Mouse (Mus musculus): Measurements from ENCODE around the gene Agbl1. TPM values are rescaled to one million over a fixed set of nuclear protein-coding genes. Genes with fewer than 3 reads are reported as not detected.
A peak's percentile ranks its signal among the peaks of the same experiment; 100 is the strongest.

The Agbl1 gene
- total RNA-seq, 1 experiment, result not detected

DNA sequence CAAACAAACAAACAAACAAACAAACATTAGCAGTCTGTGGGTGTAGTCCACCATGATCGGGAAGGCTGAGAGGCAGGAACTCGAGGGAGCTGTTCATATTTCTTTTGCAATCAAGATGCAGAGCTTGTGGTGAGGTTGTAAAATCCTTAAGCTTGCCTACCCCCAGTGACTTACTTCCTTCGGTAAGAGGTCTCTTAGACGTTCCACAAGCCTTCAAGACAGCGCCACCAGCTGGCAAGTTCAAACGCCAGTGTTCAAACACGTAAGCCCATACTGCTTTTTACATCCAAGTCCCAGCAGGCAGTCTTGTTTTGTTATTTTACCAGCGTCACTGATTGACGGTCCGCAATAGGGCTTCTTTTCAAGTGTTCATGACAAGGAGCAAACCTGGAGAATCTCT, 123.8 kb downstream of the Agbl1 start:
- H3K4me3 ChIP-seq (ENCODE audit: insufficient read depth in 1 of 2, low read depth in 1 of 2, low read length in 2 of 2, poor library complexity in 1 of 2, severe bottlenecking in 1 of 2), result no peak overlapping the region
- no peak overlapping the region for H3K27ac ChIP-seq (ENCODE audit: insufficient read depth, low read depth, low read length, poor library complexity, severe bottlenecking)
- in situ Hi-C loops (cut with MboI; ENCODE audit: low sequenced_read_pairs in 2 of 2, unreplicated experiment in 2 of 2), result loop anchor here (25.0 kb wide), 1 partner anchor 441 kb away; no protein-coding TSS in a partner anchor
- DNase-seq (ENCODE audit: low read depth, low spot score), result peak; percentile 57
- H3K9ac ChIP-seq (ENCODE audit: insufficient read depth, low read depth, low read length, poor library complexity, severe bottlenecking), result no peak overlapping the region
- H3K4me1 ChIP-seq (ENCODE audit: control insufficient read depth in 2 of 2, insufficient read depth in 2 of 2, low read length in 2 of 2, poor library complexity in 1 of 2), result no peaks in the 10 kb centered on the region
- H3K36me3 ChIP-seq (ENCODE audit: control insufficient read depth, insufficient read depth, low read length, poor library complexity, severe bottlenecking), result no peaks in the 10 kb centered on the region
- no peak for TF ChIP-seq CHD2 (IDR thresholded peaks at IDR 0.05; ENCODE audit: low read depth, low read length)
- peak; percentile 63; the same call in 1 of the 2 replicates for TF ChIP-seq ZC3H11A (IDR thresholded peaks at IDR 0.05; ENCODE audit: borderline replicate concordance, low read depth, low read length)
- no peak for TF ChIP-seq ZNF384 (IDR thresholded peaks at IDR 0.05; ENCODE audit: low read depth, low read length)
- no peak for TF ChIP-seq MAFK (IDR thresholded peaks at IDR 0.05; ENCODE audit: insufficient read depth, low read depth, low read length)
- no peak for TF ChIP-seq HCFC1 (IDR thresholded peaks at IDR 0.05; ENCODE audit: borderline replicate concordance, insufficient read depth, low read length)
- H3K9me3 ChIP-seq (ENCODE audit: control insufficient read depth, insufficient read depth, low read depth, low read length), result no peaks in the 10 kb centered on the region

DNA sequence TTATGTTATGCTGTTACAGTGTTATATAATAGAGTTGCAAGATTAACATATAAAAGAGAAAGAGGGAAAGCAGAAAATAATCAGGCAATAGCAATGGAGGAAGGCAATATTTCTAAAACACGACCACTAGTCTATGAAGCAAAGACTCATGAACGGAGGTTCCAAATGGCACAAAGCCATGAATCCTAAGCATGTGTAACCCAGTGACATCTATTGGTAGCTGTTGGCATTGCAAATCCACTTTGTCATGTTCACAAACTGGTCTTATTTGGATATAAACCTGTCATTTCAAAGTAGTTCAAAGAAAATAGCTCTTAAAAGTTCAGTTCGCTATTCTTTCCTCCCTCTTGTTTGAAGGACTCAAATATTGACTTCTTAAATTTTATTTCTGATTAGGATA, 124.8 kb downstream of the Agbl1 start:
- in situ Hi-C loops (cut with MboI; ENCODE audit: low sequenced_read_pairs in 2 of 2, unreplicated experiment in 2 of 2), result loop anchor here (25.0 kb wide), 1 partner anchor 442 kb away; no protein-coding TSS in a partner anchor
- Histone ChIP-seq H3K36me3 (ENCODE audit: control insufficient read depth, insufficient read depth, low read length, poor library complexity, severe bottlenecking) (no peaks in the 10 kb centered on the region), H3K27ac (ENCODE audit: insufficient read depth, low read depth, low read length, poor library complexity, severe bottlenecking) (no peak overlapping the region), H3K9ac (ENCODE audit: insufficient read depth, low read depth, low read length, poor library complexity, severe bottlenecking) (no peak overlapping the region), H3K4me1 (ENCODE audit: control insufficient read depth in 2 of 2, insufficient read depth in 2 of 2, low read length in 2 of 2, poor library complexity in 1 of 2) (no peaks in the 10 kb centered on the region), H3K4me3 (ENCODE audit: insufficient read depth in 1 of 2, low read depth in 1 of 2, low read length in 2 of 2, poor library complexity in 1 of 2, severe bottlenecking in 1 of 2) (no peak overlapping the region), H3K9me3 (ENCODE audit: control insufficient read depth, insufficient read depth, low read depth, low read length) (no peaks in the 10 kb centered on the region)
- peak; percentile 30 for DNase-seq (ENCODE audit: low read depth, low spot score)
- TF ChIP-seq ZC3H11A (IDR thresholded peaks at IDR 0.05; ENCODE audit: borderline replicate concordance, low read depth, low read length) (no peak), ZNF384 (IDR thresholded peaks at IDR 0.05; ENCODE audit: low read depth, low read length) (no peak), HCFC1 (IDR thresholded peaks at IDR 0.05; ENCODE audit: borderline replicate concordance, insufficient read depth, low read length) (no peak), CHD2 (IDR thresholded peaks at IDR 0.05; ENCODE audit: low read depth, low read length) (no peak), MAFK (IDR thresholded peaks at IDR 0.05; ENCODE audit: insufficient read depth, low read depth, low read length) (no peak)

DNA sequence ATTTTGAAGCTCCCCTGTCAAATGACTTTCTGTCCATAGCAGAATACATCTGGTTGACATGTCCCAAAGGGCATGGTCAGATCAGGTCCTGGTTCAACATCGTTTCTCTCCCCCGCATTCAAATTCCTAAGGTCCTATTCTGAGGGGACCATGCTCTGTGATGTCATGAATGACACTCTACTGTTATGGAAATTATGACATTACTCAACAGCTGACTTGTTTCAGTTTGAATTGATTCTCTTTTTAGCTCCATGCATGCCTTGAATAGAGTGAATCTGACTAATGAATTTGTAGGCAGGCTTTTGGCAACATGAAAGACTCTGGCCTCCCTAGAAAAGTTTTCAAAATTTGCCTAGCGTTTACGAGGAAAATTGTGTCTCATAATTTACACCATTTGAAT, 141.6 kb downstream of the Agbl1 start:
- in situ Hi-C loops (cut with MboI; ENCODE audit: low sequenced_read_pairs in 2 of 2, unreplicated experiment in 2 of 2), result loop anchor here (25.0 kb wide), 1 partner anchor 459 kb away; no protein-coding TSS in a partner anchor
- no peak for TF ChIP-seq HCFC1 (IDR thresholded peaks at IDR 0.05; ENCODE audit: borderline replicate concordance, insufficient read depth, low read length)
- TF ChIP-seq ZNF384 (IDR thresholded peaks at IDR 0.05; ENCODE audit: low read depth, low read length), result no peak
- no peak for TF ChIP-seq CHD2 (IDR thresholded peaks at IDR 0.05; ENCODE audit: low read depth, low read length)
- TF ChIP-seq ZC3H11A (IDR thresholded peaks at IDR 0.05; ENCODE audit: borderline replicate concordance, low read depth, low read length), result no peak
- no peak for TF ChIP-seq MAFK (IDR thresholded peaks at IDR 0.05; ENCODE audit: insufficient read depth, low read depth, low read length)
- no peak overlapping the region for H3K9ac ChIP-seq (ENCODE audit: insufficient read depth, low read depth, low read length, poor library complexity, severe bottlenecking)
- H3K9me3 ChIP-seq (ENCODE audit: control insufficient read depth, insufficient read depth, low read depth, low read length), result no peaks in the 10 kb centered on the region
- no peak overlapping the region for H3K4me3 ChIP-seq (ENCODE audit: insufficient read depth in 1 of 2, low read depth in 1 of 2, low read length in 2 of 2, poor library complexity in 1 of 2, severe bottlenecking in 1 of 2)
- no peak overlapping the region for H3K27ac ChIP-seq (ENCODE audit: insufficient read depth, low read depth, low read length, poor library complexity, severe bottlenecking)
- H3K4me1 ChIP-seq (ENCODE audit: control insufficient read depth in 2 of 2, insufficient read depth in 2 of 2, low read length in 2 of 2, poor library complexity in 1 of 2), result no peaks in the 10 kb centered on the region
- DNase-seq (ENCODE audit: low read depth, low spot score), result no peak
- no peaks in the 10 kb centered on the region for H3K36me3 ChIP-seq (ENCODE audit: control insufficient read depth, insufficient read depth, low read length, poor library complexity, severe bottlenecking)

DNA sequence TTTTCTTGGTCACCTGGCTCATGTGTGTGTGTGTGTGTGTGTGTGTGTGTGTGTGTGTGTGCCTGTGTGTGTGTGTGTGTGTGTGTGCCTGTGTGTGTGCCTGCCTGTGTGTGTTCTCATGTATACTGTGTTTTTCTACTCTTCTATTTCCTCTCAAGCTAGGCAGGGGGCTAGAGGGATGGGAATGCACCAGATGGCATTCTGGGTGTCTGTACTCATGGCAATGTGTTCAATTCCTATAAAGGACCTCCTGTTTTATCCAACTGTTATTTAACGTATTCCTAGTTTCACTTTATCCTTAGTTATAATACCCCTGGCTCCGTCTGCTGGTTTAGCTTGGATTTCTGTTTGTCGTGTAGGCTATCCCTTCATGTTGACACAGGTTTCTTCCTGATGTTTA, 149.8 kb downstream of the Agbl1 start:
- Histone ChIP-seq H3K4me3 (ENCODE audit: insufficient read depth in 1 of 2, low read depth in 1 of 2, low read length in 2 of 2, poor library complexity in 1 of 2, severe bottlenecking in 1 of 2) (no peak overlapping the region), H3K4me1 (ENCODE audit: control insufficient read depth in 2 of 2, insufficient read depth in 2 of 2, low read length in 2 of 2, poor library complexity in 1 of 2) (no peaks in the 10 kb centered on the region), H3K9ac (ENCODE audit: insufficient read depth, low read depth, low read length, poor library complexity, severe bottlenecking) (no peak overlapping the region), H3K27ac (ENCODE audit: insufficient read depth, low read depth, low read length, poor library complexity, severe bottlenecking) (no peak overlapping the region), H3K9me3 (ENCODE audit: control insufficient read depth, insufficient read depth, low read depth, low read length) (no peaks in the 10 kb centered on the region), H3K36me3 (ENCODE audit: control insufficient read depth, insufficient read depth, low read length, poor library complexity, severe bottlenecking) (no peaks in the 10 kb centered on the region)
- no peak for DNase-seq (ENCODE audit: low read depth, low spot score)
- in situ Hi-C loops (cut with MboI; ENCODE audit: low sequenced_read_pairs in 2 of 2, unreplicated experiment in 2 of 2), result no loop called here
- TF ChIP-seq HCFC1 (IDR thresholded peaks at IDR 0.05; ENCODE audit: borderline replicate concordance, insufficient read depth, low read length), result no peak
- TF ChIP-seq ZNF384 (IDR thresholded peaks at IDR 0.05; ENCODE audit: low read depth, low read length), result no peak
- TF ChIP-seq ZC3H11A (IDR thresholded peaks at IDR 0.05; ENCODE audit: borderline replicate concordance, low read depth, low read length), result no peak
- TF ChIP-seq MAFK (IDR thresholded peaks at IDR 0.05; ENCODE audit: insufficient read depth, low read depth, low read length), result no peak
- no peak for TF ChIP-seq CHD2 (IDR thresholded peaks at IDR 0.05; ENCODE audit: low read depth, low read length)

DNA sequence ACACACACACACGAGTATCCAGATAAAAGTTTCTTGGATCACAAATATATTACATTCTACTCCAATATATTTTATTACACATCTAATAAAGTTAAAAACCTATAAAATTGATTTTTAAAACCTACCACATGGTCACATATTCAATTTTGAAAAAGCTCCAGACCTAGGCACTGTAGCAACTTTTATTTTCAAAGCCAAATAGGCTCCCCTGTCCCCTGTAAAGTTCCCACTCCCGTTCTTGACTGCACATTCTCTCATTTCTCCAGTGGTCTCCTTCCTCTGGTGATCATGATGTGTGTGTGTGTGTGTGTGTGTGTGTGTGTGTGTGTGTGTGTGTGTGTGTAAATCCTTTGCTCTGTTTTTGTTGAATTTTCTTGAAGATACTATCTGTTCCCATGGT, 152.3 kb downstream of the Agbl1 start:
- H3K9me3 ChIP-seq (ENCODE audit: control insufficient read depth, insufficient read depth, low read depth, low read length), result no peaks in the 10 kb centered on the region
- in situ Hi-C loops (cut with MboI; ENCODE audit: low sequenced_read_pairs in 2 of 2, unreplicated experiment in 2 of 2), result no loop called here

More for the DNA sequence above, 152.3 kb downstream of the Agbl1 start:
- Histone ChIP-seq H3K4me3 (ENCODE audit: insufficient read depth in 1 of 2, low read depth in 1 of 2, low read length in 2 of 2, poor library complexity in 1 of 2, severe bottlenecking in 1 of 2) (no peak overlapping the region), H3K27ac (ENCODE audit: insufficient read depth, low read depth, low read length, poor library complexity, severe bottlenecking) (no peak overlapping the region), H3K9ac (ENCODE audit: insufficient read depth, low read depth, low read length, poor library complexity, severe bottlenecking) (no peak overlapping the region), H3K36me3 (ENCODE audit: control insufficient read depth, insufficient read depth, low read length, poor library complexity, severe bottlenecking) (no peaks in the 10 kb centered on the region), H3K4me1 (ENCODE audit: control insufficient read depth in 2 of 2, insufficient read depth in 2 of 2, low read length in 2 of 2, poor library complexity in 1 of 2) (no peaks in the 10 kb centered on the region)
- TF ChIP-seq ZNF384 (IDR thresholded peaks at IDR 0.05; ENCODE audit: low read depth, low read length) (no peak), MAFK (IDR thresholded peaks at IDR 0.05; ENCODE audit: insufficient read depth, low read depth, low read length) (no peak), ZC3H11A (IDR thresholded peaks at IDR 0.05; ENCODE audit: borderline replicate concordance, low read depth, low read length) (no peak), HCFC1 (IDR thresholded peaks at IDR 0.05; ENCODE audit: borderline replicate concordance, insufficient read depth, low read length) (no peak), CHD2 (IDR thresholded peaks at IDR 0.05; ENCODE audit: low read depth, low read length) (no peak)
- DNase-seq (ENCODE audit: low read depth, low spot score), result no peak

Measured in ES-E14 (cell line).